Mouse (Mus musculus) hindbrain, postnatal 0 days (tissue): Measurements from ENCODE around the gene Lman1l. TPM values are rescaled to one million over a fixed set of nuclear protein-coding genes. Genes with fewer than 3 reads are reported as not detected.

Experiments
- ATAC-seq: fragments of 200-750 bp; cut with Nextera tagmentation; 2 replicates; pipeline ENCODE4 v1.8.0; 2017; ENCODE audit warnings: mild to moderate bottlenecking, moderate TSS enrichment, moderate library complexity
- DNase-seq: peaks from one replicate; pipeline ENCODE4 v3.0.0-alpha.2; 2015; ENCODE audit warnings: low spot score
- H3K27ac ChIP-seq: fragments of 300-500 bp; sonication (generic); 2 replicates; pipeline ENCODE4 v1.5.1; 2014; ENCODE audit warnings: mild to moderate bottlenecking
- H3K27me3 ChIP-seq: fragments of 300-500 bp; sonication (generic); 2 replicates; pipeline ENCODE4 v1.6.1; 2014; ENCODE audit warnings: low read length, mixed read lengths; ENCODE audit not compliant: insufficient read depth
- H3K36me3 ChIP-seq: fragments of 300-500 bp; sonication (generic); 2 replicates; pipeline ENCODE4 v1.6.1; 2014; ENCODE audit warnings: low read length, mixed read lengths; ENCODE audit not compliant: insufficient read depth
- H3K4me1 ChIP-seq: fragments of 300-500 bp; sonication (generic); 2 replicates; pipeline ENCODE4 v1.6.1; 2014; ENCODE audit warnings: antibody characterized with exemption, low read length, mixed read lengths; ENCODE audit not compliant: insufficient read depth
- H3K4me2 ChIP-seq: fragments of 300-500 bp; sonication (generic); 2 replicates; pipeline ENCODE4 v1.6.1; 2014; ENCODE audit warnings: low read depth, mild to moderate bottlenecking, low read length, moderate library complexity, mixed read lengths
- H3K4me3 ChIP-seq: fragments of 300-500 bp; sonication (generic); 2 replicates; pipeline ENCODE4 v1.5.1; 2014; ENCODE audit warnings: low read length
- H3K9ac ChIP-seq: fragments of 300-500 bp; sonication (generic); replicated peaks from 2 replicates; pipeline ENCODE4 v1.6.1; 2014; ENCODE audit warnings: mild to moderate bottlenecking, low read length, moderate library complexity, mixed read lengths
- H3K9me3 ChIP-seq: fragments of 300-500 bp; sonication (generic); 2 replicates; pipeline ENCODE4 v1.6.1; 2016; ENCODE audit warnings: low read length, mixed read lengths
- CTCF ChIP-seq: IDR thresholded peaks from 2 replicates; pipeline ENCODE4 v1.5.1; 2016; ENCODE audit warnings: antibody characterized with exemption, control low read depth, low read depth
- WGBS: fragments of 180-500 bp; shearing (Covaris S2); extraction: QIAGEN DNeasy Blood & Tissue Kit; methylation state at CpG from one replicate; pipeline ENCODE4 v1.1.7; 2014; 5-methylcytosine and 5-hydroxymethylcytosine counted together
- polyA plus RNA-seq: library from polyadenylated mRNA; unstranded; fragments of >200 nt; fragmentation: Nextera tagmentation; extraction: Ambion mirVana; gene quantifications from 2 replicates; pipeline ENCODE4 v1.2.1, GENCODE M21; 2015
- total RNA-seq: library from RNA; depleted of rRNA; stranded (reverse); fragments of >200 nt; gene quantifications from 2 replicates; pipeline ENCODE4 v1.2.3, GENCODE M21; 2014

Lman1l gene
- total and polyA plus RNA-seq, 2 experiments from 2014 or later, result not detected

GRCm38 (mm10) chr9:57600620-57601352 lies 19.8 kb downstream of the Lman1l start:
- no peak overlapping the region for H3K27ac ChIP-seq
- H3K4me2 ChIP-seq, result no peak overlapping the region
- no peak for ATAC-seq
- WGBS, result 28% methylated on average over 3 of the region's 3 CpGs
- DNase-seq, result no peak
- no peaks in the 10 kb centered on the region for H3K9me3 ChIP-seq
- peaks cover 13% of the 10 kb centered on the region; the same call in 1 of the 2 replicates for H3K4me1 ChIP-seq
- H3K4me3 ChIP-seq, result no peak overlapping the region
- no peaks in the 10 kb centered on the region for H3K36me3 ChIP-seq
- peaks cover 4% of the 10 kb centered on the region; the same call in 1 of the 2 replicates for H3K27me3 ChIP-seq
- no peak overlapping the region for H3K9ac ChIP-seq
- no peak for TF ChIP-seq CTCF

- no peak for DNase-seq
- no peaks in the 10 kb centered on the region for H3K27me3 ChIP-seq
- TF ChIP-seq CTCF, result no peak
- peaks cover 12% of the 10 kb centered on the region; the same call in 1 of the 2 replicates for H3K4me1 ChIP-seq
- 51% methylated on average over 8 of the region's 8 CpGs for WGBS
- ATAC-seq, result 0 out of 2 replicates have a peak, but pooled peaks have one; percentile 13
- peaks cover 13% of the 10 kb centered on the region; the same call in 1 of the 2 replicates for H3K36me3 ChIP-seq
- no peak overlapping the region for H3K4me3 ChIP-seq
- no peak overlapping the region for H3K9ac ChIP-seq
- no peaks in the 10 kb centered on the region for H3K9me3 ChIP-seq
- H3K27ac ChIP-seq, result no peak overlapping the region
- no peak overlapping the region for H3K4me2 ChIP-seq
These were observed 21.6 kb downstream of the Lman1l start for GRCm38 (mm10) chr9:57598851-57599563.

- WGBS, result 24% methylated on average over 4 of the region's 4 CpGs
- H3K4me1 ChIP-seq, result peaks cover 12% of the 10 kb centered on the region; the same call in 1 of the 2 replicates
- H3K36me3 ChIP-seq, result peaks cover 18% of the 10 kb centered on the region; the same call in 1 of the 2 replicates
- ATAC-seq (peak; percentile 21; the same call in 1 of the 2 replicates), DNase-seq (no peak)
- no peak for TF ChIP-seq CTCF
- H3K4me3 ChIP-seq, result no peak overlapping the region
- H3K27me3 ChIP-seq, result no peaks in the 10 kb centered on the region
- no peak overlapping the region for H3K4me2 ChIP-seq
- no peaks in the 10 kb centered on the region for H3K9me3 ChIP-seq
- H3K9ac ChIP-seq, result no peak overlapping the region
- no peak overlapping the region for H3K27ac ChIP-seq
These were observed 22.6 kb downstream of the Lman1l start for GRCm38 (mm10) chr9:57597929-57598382.

- Histone ChIP-seq H3K4me1 (peaks cover 10% of the 10 kb centered on the region; the same call in 1 of the 2 replicates), H3K9me3 (no peaks in the 10 kb centered on the region), H3K27me3 (no peaks in the 10 kb centered on the region), H3K27ac (no peak overlapping the region; the same call in 1 of the 2 replicates), H3K4me3 (no peak overlapping the region), H3K9ac (no peak overlapping the region), H3K4me2 (no peak overlapping the region), H3K36me3 (peaks cover 18% of the 10 kb centered on the region; the same call in 1 of the 2 replicates)
- DNase-seq (no peak), ATAC-seq (no peak)
- TF ChIP-seq CTCF, result no peak
- WGBS, result 85% methylated on average over 8 of the region's 8 CpGs
These were observed 23.3 kb downstream of the Lman1l start for GRCm38 (mm10) chr9:57597265-57597664.

GRCm38 (mm10) chr9:57594174-57594509 lies 26.4 kb downstream of the Lman1l start:
- Histone ChIP-seq H3K4me3 (no peak overlapping the region), H3K9ac (no peak overlapping the region), H3K27ac (no peak overlapping the region), H3K9me3 (no peaks in the 10 kb centered on the region), H3K4me2 (no peak overlapping the region), H3K27me3 (no peaks in the 10 kb centered on the region), H3K36me3 (peaks cover 18% of the 10 kb centered on the region; the same call in 1 of the 2 replicates), H3K4me1 (peaks cover 7% of the 10 kb centered on the region; the same call in 1 of the 2 replicates)
- ATAC-seq (no peak), DNase-seq (no peak)
- WGBS, result 71% methylated on average over 9 of the region's 9 CpGs
- TF ChIP-seq CTCF, result no peak

GRCm38 (mm10) chr9:57593454-57594173 lies 27.0 kb downstream of the Lman1l start:
- DNase-seq (no peak), ATAC-seq (no peak)
- H3K4me3 ChIP-seq, result no peak overlapping the region
- H3K4me2 ChIP-seq, result no peak overlapping the region
- H3K4me1 ChIP-seq, result peaks cover 7% of the 10 kb centered on the region; the same call in 1 of the 2 replicates
- no peak for TF ChIP-seq CTCF
- no peaks in the 10 kb centered on the region for H3K27me3 ChIP-seq
- 38% methylated on average over 12 of the region's 12 CpGs for WGBS
- no peak overlapping the region for H3K27ac ChIP-seq
- H3K36me3 ChIP-seq, result peaks cover 18% of the 10 kb centered on the region; the same call in 1 of the 2 replicates
- H3K9ac ChIP-seq, result no peak overlapping the region
- H3K9me3 ChIP-seq, result no peaks in the 10 kb centered on the region
